Mouse (Mus musculus): ENCODE measurements around the gene Slc12a3. TPM values are rescaled to one million over a fixed set of nuclear protein-coding genes. Genes with fewer than 3 reads are reported as not detected.

Slc12a3 gene
- polyA plus RNA-seq, 1 experiment from 2014 or later = 0.51 TPM

- Histone ChIP-seq H3K27me3 (ENCODE audit: control insufficient read depth, insufficient read depth, low read length) (no peaks in the 10 kb centered on the region), H3K4me2 (replicated peaks; ENCODE audit: low read depth, low read length) (no peak overlapping the region), H3K36me3 (ENCODE audit: control insufficient read depth, insufficient read depth, low read length) (no peaks in the 10 kb centered on the region), H3K4me1 (ENCODE audit: control insufficient read depth, insufficient read depth, low read length) (no peaks in the 10 kb centered on the region), H3K9me3 (ENCODE audit: control insufficient read depth, low read length) (no peaks in the 10 kb centered on the region), H3K9ac (ENCODE audit: low read depth, low read length) (no peak overlapping the region), H3K4me3 (ENCODE audit: low read length) (no peak overlapping the region), H3K27ac (ENCODE audit: low read depth, low read length) (no peak overlapping the region)
- no peak for ATAC-seq (ENCODE audit: low FRiP score, low TSS enrichment)
- WGBS = 15% methylated on average over 6 of the region's 6 CpGs
Measured at GRCm38 (mm10) chr8:94343290-94343689, 14.3 kb downstream of the Slc12a3 start.

DNA sequence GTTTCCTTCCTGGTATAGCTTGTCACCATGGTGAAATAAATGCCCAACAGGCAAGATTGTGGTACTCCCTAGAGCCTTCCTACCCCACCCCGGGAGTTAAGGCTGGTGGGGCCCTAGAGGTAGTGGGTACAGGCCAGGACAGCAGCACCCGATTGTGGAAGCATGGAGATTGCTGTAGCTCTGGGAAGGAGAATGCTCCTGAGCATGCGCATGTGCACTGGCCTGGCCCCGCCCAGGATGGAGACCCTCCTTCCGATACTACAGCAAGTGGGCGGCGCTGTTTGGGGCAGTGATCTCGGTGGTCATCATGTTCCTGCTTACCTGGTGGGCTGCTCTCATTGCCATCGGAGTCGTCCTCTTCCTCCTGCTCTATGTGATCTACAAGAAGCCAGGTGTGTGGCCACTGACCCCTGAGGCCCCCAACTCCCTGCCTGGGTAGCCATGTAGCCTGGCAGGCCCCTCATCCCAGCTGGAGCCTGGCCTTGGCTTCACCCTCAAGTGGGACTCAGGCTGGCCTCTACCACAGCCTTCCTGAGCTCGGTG lies 14.8 kb downstream of the Slc12a3 start:
- Histone ChIP-seq H3K4me3 (ENCODE audit: low read length) (no peak overlapping the region), H3K9me3 (ENCODE audit: control insufficient read depth, low read length) (no peaks in the 10 kb centered on the region), H3K36me3 (ENCODE audit: control insufficient read depth, insufficient read depth, low read length) (no peaks in the 10 kb centered on the region), H3K4me2 (replicated peaks; ENCODE audit: low read depth, low read length) (no peak overlapping the region), H3K4me1 (ENCODE audit: control insufficient read depth, insufficient read depth, low read length) (no peaks in the 10 kb centered on the region), H3K27me3 (ENCODE audit: control insufficient read depth, insufficient read depth, low read length) (no peaks in the 10 kb centered on the region), H3K27ac (ENCODE audit: low read depth, low read length) (no peak overlapping the region), H3K9ac (ENCODE audit: low read depth, low read length) (no peak overlapping the region)
- WGBS = 79% methylated on average over 11 of the region's 11 CpGs
- ATAC-seq (ENCODE audit: low FRiP score, low TSS enrichment) = no peak

DNA sequence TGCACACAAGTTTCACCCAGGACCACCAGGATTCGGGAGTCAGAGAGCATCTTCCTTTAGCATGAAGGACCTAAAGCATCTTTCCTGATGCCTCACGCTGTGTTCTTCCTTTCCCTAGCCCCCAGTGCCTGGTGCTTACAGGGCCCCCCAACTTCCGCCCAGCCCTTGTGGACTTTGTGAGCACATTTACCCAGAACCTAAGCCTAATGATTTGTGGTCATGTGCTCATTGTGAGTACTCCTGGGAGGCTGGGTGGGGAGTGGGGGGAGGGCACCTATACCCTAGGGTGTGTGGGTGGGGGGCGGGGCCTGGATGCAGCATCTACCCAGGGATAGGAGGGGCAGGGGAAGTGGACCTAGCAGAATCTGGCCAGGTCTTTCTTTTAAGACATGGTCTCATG lies 16.7 kb downstream of the Slc12a3 start:
- WGBS = 86% methylated on average over 4 of the region's 4 CpGs
- Histone ChIP-seq H3K36me3 (ENCODE audit: control insufficient read depth, insufficient read depth, low read length) (no peaks in the 10 kb centered on the region), H3K4me2 (replicated peaks; ENCODE audit: low read depth, low read length) (no peak overlapping the region), H3K4me1 (ENCODE audit: control insufficient read depth, insufficient read depth, low read length) (no peaks in the 10 kb centered on the region), H3K27ac (ENCODE audit: low read depth, low read length) (no peak overlapping the region), H3K9me3 (ENCODE audit: control insufficient read depth, low read length) (no peaks in the 10 kb centered on the region), H3K4me3 (ENCODE audit: low read length) (no peak overlapping the region), H3K9ac (ENCODE audit: low read depth, low read length) (no peak overlapping the region), H3K27me3 (ENCODE audit: control insufficient read depth, insufficient read depth, low read length) (no peaks in the 10 kb centered on the region)
- no peak for ATAC-seq (ENCODE audit: low FRiP score, low TSS enrichment)

DNA sequence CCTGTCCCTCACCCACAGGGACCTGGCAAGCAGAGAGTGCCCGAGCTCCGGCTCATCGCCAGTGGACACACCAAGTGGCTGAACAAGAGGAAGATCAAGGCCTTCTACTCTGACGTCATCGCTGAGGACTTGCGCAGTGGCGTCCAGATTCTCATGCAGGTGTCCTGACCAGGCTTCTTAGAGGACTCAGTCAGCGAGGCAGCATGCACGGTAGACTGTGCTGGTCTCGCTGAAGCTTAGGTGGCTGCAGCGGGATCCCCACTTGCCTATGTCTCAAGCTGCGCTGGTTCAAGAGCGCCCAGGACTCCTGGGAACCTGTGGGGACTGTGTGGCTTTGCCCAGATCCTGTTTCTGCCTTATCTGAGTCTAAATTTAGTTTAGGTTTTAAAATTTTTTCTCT lies 17.3 kb downstream of the Slc12a3 start:
- Histone ChIP-seq H3K9me3 (ENCODE audit: control insufficient read depth, low read length) (no peaks in the 10 kb centered on the region), H3K27me3 (ENCODE audit: control insufficient read depth, insufficient read depth, low read length) (no peaks in the 10 kb centered on the region), H3K4me1 (ENCODE audit: control insufficient read depth, insufficient read depth, low read length) (no peaks in the 10 kb centered on the region), H3K27ac (ENCODE audit: low read depth, low read length) (no peak overlapping the region), H3K4me3 (ENCODE audit: low read length) (no peak overlapping the region), H3K9ac (ENCODE audit: low read depth, low read length) (no peak overlapping the region), H3K36me3 (ENCODE audit: control insufficient read depth, insufficient read depth, low read length) (no peaks in the 10 kb centered on the region), H3K4me2 (replicated peaks; ENCODE audit: low read depth, low read length) (no peak overlapping the region)
- no peak for ATAC-seq (ENCODE audit: low FRiP score, low TSS enrichment)
- 95% methylated on average over 13 of the region's 13 CpGs for WGBS

DNA sequence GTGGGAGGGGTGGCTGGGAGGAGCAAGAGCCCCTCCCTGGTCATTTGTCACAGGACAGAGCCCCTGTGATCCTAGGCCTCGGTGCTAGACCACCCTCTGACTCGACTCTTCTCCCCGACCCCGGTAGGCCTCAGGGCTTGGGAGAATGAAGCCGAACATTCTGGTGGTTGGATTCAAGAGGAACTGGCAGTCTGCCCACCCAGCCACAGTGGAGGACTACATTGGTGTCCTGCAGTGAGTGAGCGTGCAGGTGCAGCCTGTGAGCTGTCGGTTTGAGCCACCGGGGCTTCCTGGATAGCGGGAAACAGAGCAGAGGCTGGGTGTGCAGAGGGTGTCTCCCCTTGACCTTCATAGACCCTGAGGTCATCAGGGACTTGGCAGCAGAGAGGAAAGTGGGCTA lies 19.4 kb downstream of the Slc12a3 start:
- Histone ChIP-seq H3K9ac (ENCODE audit: low read depth, low read length) (no peak overlapping the region), H3K4me3 (ENCODE audit: low read length) (no peak overlapping the region), H3K9me3 (ENCODE audit: control insufficient read depth, low read length) (no peaks in the 10 kb centered on the region), H3K27me3 (ENCODE audit: control insufficient read depth, insufficient read depth, low read length) (no peaks in the 10 kb centered on the region), H3K36me3 (ENCODE audit: control insufficient read depth, insufficient read depth, low read length) (no peaks in the 10 kb centered on the region), H3K4me2 (replicated peaks; ENCODE audit: low read depth, low read length) (no peak overlapping the region), H3K27ac (ENCODE audit: low read depth, low read length) (no peak overlapping the region), H3K4me1 (ENCODE audit: control insufficient read depth, insufficient read depth, low read length) (no peaks in the 10 kb centered on the region)
- no peak for ATAC-seq (ENCODE audit: low FRiP score, low TSS enrichment)
- 65% methylated on average over 9 of the region's 9 CpGs for WGBS

- H3K9me3 ChIP-seq (ENCODE audit: control insufficient read depth, low read length) = no peaks in the 10 kb centered on the region
- H3K4me2 ChIP-seq (replicated peaks; ENCODE audit: low read depth, low read length) = no peak overlapping the region
- H3K4me3 ChIP-seq (ENCODE audit: low read length) = no peak overlapping the region
- H3K4me1 ChIP-seq (ENCODE audit: control insufficient read depth, insufficient read depth, low read length) = no peaks in the 10 kb centered on the region
- 66% methylated on average over 7 of the region's 7 CpGs for WGBS
- no peaks in the 10 kb centered on the region for H3K27me3 ChIP-seq (ENCODE audit: control insufficient read depth, insufficient read depth, low read length)
- H3K9ac ChIP-seq (ENCODE audit: low read depth, low read length) = no peak overlapping the region
- H3K36me3 ChIP-seq (ENCODE audit: control insufficient read depth, insufficient read depth, low read length) = no peaks in the 10 kb centered on the region
- no peak overlapping the region for H3K27ac ChIP-seq (ENCODE audit: low read depth, low read length)
- ATAC-seq (ENCODE audit: low FRiP score, low TSS enrichment) = no peak
Measured at GRCm38 (mm10) chr8:94354069-94354531, 25.1 kb downstream of the Slc12a3 start.

- 51% methylated on average over 4 of the region's 4 CpGs for WGBS
- H3K36me3 ChIP-seq (ENCODE audit: control insufficient read depth, insufficient read depth, low read length) = no peaks in the 10 kb centered on the region
- no peak overlapping the region for H3K9ac ChIP-seq (ENCODE audit: low read depth, low read length)
- no peak for ATAC-seq (ENCODE audit: low FRiP score, low TSS enrichment)
- no peak overlapping the region for H3K4me2 ChIP-seq (replicated peaks; ENCODE audit: low read depth, low read length)
- no peaks in the 10 kb centered on the region for H3K9me3 ChIP-seq (ENCODE audit: control insufficient read depth, low read length)
- H3K27ac ChIP-seq (ENCODE audit: low read depth, low read length) = no peak overlapping the region
- no peak overlapping the region for H3K4me3 ChIP-seq (ENCODE audit: low read length)
- H3K27me3 ChIP-seq (ENCODE audit: control insufficient read depth, insufficient read depth, low read length) = no peaks in the 10 kb centered on the region
- no peaks in the 10 kb centered on the region for H3K4me1 ChIP-seq (ENCODE audit: control insufficient read depth, insufficient read depth, low read length)
Measured at GRCm38 (mm10) chr8:94354571-94354970, 25.6 kb downstream of the Slc12a3 start.

DNA sequence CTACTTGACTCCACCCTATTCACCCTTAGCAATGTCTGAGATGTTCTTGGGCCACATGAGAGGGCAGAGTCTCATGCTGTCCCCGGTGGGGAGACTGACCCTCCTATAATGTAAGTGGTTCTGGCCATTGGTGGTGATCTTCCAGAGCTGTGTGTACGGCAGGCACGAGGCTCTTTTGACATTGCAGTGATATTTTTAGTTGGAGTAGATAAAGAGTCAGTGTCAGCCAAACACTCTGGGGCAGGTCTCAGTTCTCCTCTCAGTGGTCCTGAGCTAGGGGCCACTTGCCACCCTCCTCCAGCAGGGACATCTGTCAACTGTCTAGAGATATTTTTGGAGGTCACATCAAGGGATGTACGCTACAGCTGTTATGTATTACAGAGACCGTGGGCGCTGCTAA lies 28.2 kb downstream of the Slc12a3 start:
- ATAC-seq (ENCODE audit: low FRiP score, low TSS enrichment) = no peak
- H3K9ac ChIP-seq (ENCODE audit: low read depth, low read length) = no peak overlapping the region
- no peak overlapping the region for H3K27ac ChIP-seq (ENCODE audit: low read depth, low read length)
- no peaks in the 10 kb centered on the region for H3K9me3 ChIP-seq (ENCODE audit: control insufficient read depth, low read length)
- 81% methylated on average over 6 of the region's 6 CpGs for WGBS
- H3K4me2 ChIP-seq (replicated peaks; ENCODE audit: low read depth, low read length) = no peak overlapping the region
- no peaks in the 10 kb centered on the region for H3K27me3 ChIP-seq (ENCODE audit: control insufficient read depth, insufficient read depth, low read length)
- no peaks in the 10 kb centered on the region for H3K36me3 ChIP-seq (ENCODE audit: control insufficient read depth, insufficient read depth, low read length)
- H3K4me1 ChIP-seq (ENCODE audit: control insufficient read depth, insufficient read depth, low read length) = no peaks in the 10 kb centered on the region
- no peak overlapping the region for H3K4me3 ChIP-seq (ENCODE audit: low read length)

GRCm38 (mm10) chr8:94358541-94358940 lies 29.5 kb downstream of the Slc12a3 start:
- Histone ChIP-seq H3K9ac (ENCODE audit: low read depth, low read length) (no peak overlapping the region), H3K27ac (ENCODE audit: low read depth, low read length) (no peak overlapping the region), H3K9me3 (ENCODE audit: control insufficient read depth, low read length) (no peaks in the 10 kb centered on the region), H3K4me1 (ENCODE audit: control insufficient read depth, insufficient read depth, low read length) (no peaks in the 10 kb centered on the region), H3K36me3 (ENCODE audit: control insufficient read depth, insufficient read depth, low read length) (no peaks in the 10 kb centered on the region), H3K4me3 (ENCODE audit: low read length) (no peak overlapping the region), H3K4me2 (replicated peaks; ENCODE audit: low read depth, low read length) (no peak overlapping the region), H3K27me3 (ENCODE audit: control insufficient read depth, insufficient read depth, low read length) (no peaks in the 10 kb centered on the region)
- 70% methylated on average over 5 of the region's 5 CpGs for WGBS
- no peak for ATAC-seq (ENCODE audit: low FRiP score, low TSS enrichment)

Data from kidney, embryonic 14.5 days (tissue).